Mouse (Mus musculus) erythroid progenitor cell, adult 5-6 weeks (primary cell): ENCODE measurements around the gene Etd. TPM values are rescaled to one million over a fixed set of nuclear protein-coding genes. Genes with fewer than 3 reads are reported as not detected.
"Not testable (repeated sequence)": the region's sequence is repeated elsewhere in the genome, so short reads cannot be mapped to it uniquely, and the experiment has no call there.

Source experiments
- ATAC-seq: replicated peaks from 2 replicates; pipeline ENCODE4 v1.8.0; 2016; ENCODE audit warnings: moderate number of reproducible peaks, mild to moderate bottlenecking, moderate TSS enrichment, inconsistent platforms; ENCODE audit not compliant: poor library complexity, low FRiP score, severe bottlenecking
- total RNA-seq, 2 experiments: library from RNA; stranded (forward) in 1 of 2; stranded (reverse) in 1 of 2; fragments of 150-400 nt in 1 of 2; fragments of 186-747, 209-891 nt in 1 of 2; gene quantifications; 2 replicates each; pipeline versions ENCODE4 v1.2.3 to v1.2.4; 2015 to 2017; ENCODE audit warnings: low replicate concordance in 2 of 2

Gene Etd
- total RNA-seq (2015; ENCODE audit: low replicate concordance) (not detected in 2 replicates), total RNA-seq (2017; ENCODE audit: low replicate concordance) (not detected in 2 replicates)

DNA sequence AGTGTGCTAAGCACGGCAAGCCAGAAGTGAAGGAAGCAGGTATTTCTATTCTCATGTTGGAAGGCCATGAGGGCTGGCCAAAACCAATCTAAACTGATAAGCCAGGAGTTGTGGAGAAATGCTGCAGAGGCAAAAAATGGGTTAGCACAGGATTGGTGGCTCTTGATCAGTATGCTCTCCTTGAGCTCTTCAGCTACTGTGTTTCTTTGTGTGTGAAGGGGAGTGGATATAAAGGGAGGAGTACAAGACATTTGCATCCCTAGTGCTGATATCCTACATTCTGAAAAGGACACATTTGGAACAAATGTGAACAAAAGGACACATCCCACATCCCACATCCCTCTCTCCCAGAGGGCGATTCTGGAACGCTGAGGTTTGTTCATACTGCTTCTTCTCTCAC is at the start of gene Etd:
Etd (plus strand) TSS at position 301 of the 400 bp plus-strand sequence.
- no peak for ATAC-seq

DNA sequence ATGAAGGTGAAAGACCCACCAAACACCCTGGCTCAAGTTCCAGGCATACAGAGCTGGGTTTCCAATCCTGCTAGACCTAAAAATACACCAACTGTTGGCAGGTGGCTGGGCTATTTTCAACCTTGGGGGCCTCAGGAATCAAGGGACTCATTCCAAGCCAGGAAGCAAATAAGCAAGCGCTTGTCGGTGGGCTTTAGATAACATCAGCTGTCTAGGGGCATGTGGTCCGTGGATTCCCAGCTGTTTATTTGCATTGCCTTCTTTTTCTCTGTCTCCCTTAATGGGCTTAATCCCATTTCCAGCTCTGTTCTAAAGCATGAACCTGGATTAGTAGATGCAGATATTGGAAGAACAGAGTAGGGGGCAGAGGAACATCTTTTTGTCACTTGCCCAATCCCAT is 48.4 kb upstream of the Etd start:
- no peak for ATAC-seq

DNA sequence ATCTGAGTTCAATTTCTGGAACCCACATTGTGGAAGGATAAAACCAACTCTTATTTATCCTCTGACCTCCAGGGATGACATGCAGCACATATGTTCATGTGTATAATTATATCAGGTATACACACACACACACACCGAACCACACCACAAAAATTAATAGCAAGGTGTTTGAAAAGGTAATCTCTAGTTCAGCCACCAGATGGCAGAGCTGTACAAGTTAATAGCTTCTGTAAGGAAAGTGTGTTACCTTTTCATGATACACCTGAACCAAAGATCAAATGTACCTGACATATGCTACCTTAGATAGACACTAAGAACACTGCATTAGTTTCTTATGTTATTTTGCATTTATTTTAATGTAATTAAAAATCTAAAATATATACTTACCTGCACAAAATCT is 1.8 kb upstream of the Etd start:
- no peak for ATAC-seq

DNA sequence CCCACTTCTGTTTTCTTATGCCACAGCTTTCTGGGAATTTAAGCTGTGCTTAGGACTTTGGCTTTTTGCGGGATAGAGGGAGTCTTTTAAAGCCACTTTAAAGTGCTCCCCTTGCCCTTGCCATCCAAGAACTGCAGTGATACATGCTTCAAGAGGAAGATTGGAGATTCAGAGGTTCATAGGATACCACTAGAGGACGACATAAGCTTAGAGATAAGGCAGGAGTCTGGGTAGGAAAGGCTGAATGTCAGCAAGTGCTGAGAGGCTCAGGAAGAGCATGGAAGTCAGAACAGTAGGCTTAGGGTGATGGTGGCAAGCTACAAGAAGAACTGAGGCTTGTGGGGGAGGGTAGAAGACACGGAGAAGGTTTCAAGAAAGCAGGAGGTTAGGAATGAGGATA is 24.9 kb downstream of the Etd start:
- ATAC-seq, result no peak

DNA sequence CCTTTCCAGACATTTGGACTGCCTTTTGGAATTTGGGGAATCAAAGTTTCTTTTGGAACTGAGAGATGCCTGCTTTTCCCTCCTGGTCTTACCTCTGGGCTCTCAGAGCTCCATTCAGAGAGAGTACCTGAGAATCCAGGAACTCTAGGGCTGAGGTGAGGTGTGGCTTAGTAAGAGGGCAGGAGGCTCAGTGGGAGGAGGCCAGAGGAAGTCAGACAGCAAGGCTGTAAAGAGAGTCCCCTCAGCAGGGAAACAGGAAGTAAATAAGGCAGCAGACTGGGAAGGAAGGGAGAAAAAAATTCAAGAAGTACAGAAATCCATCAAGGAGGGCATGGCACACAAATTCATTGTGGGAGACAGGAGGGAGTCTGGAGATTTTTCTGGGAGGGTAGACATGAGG is 29.5 kb downstream of the Etd start:
- not testable (repeated sequence) for ATAC-seq

Other genes with a start within 250 kb of the Etd start
- gene Plac1, start 194.8 kb upstream of the Etd start, total RNA-seq (2015; ENCODE audit: low replicate concordance), result not detected in 2 replicates
- not detected in 2 replicates for gene Plac1, start 194.8 kb upstream of the Etd start, total RNA-seq (2017; ENCODE audit: low replicate concordance)
- gene Fam122b, start 165.1 kb upstream of the Etd start, total RNA-seq (2015; ENCODE audit: low replicate concordance), result 12.6 and 17.3 TPM in 2 replicates
- gene Fam122b, start 165.1 kb upstream of the Etd start, total RNA-seq (2017; ENCODE audit: low replicate concordance), result 6.5 and 9.1 TPM in 2 replicates
- gene Fam122c, start 161.5 kb upstream of the Etd start, total RNA-seq (2015; ENCODE audit: low replicate concordance), result not detected in 2 replicates
- not detected in 2 replicates for gene Fam122c, start 161.5 kb upstream of the Etd start, total RNA-seq (2017; ENCODE audit: low replicate concordance)
- gene Mospd1, start 64.4 kb upstream of the Etd start, total RNA-seq (2015; ENCODE audit: low replicate concordance), result 50.7 and 56.2 TPM in 2 replicates
- gene Mospd1, start 64.4 kb upstream of the Etd start, total RNA-seq (2017; ENCODE audit: low replicate concordance), result 21.6 and 32.6 TPM in 2 replicates
- gene Rtl8c, start 173.1 kb downstream of the Etd start, total RNA-seq (2015; ENCODE audit: low replicate concordance), result not detected in 2 replicates
- not detected in 2 replicates for gene Rtl8c, start 173.1 kb downstream of the Etd start, total RNA-seq (2017; ENCODE audit: low replicate concordance)
- gene Gm14597, start 174.1 kb downstream of the Etd start, total RNA-seq (2015; ENCODE audit: low replicate concordance), result not detected in 2 replicates
- not detected in 2 replicates for gene Gm14597, start 174.1 kb downstream of the Etd start, total RNA-seq (2017; ENCODE audit: low replicate concordance)
- not detected in 2 replicates for gene Rtl8a, start 208.8 kb downstream of the Etd start, total RNA-seq (2015; ENCODE audit: low replicate concordance)
- not detected in 2 replicates for gene Rtl8a, start 208.8 kb downstream of the Etd start, total RNA-seq (2017; ENCODE audit: low replicate concordance)
- gene Rtl8b, start 235.5 kb downstream of the Etd start, total RNA-seq (2015; ENCODE audit: low replicate concordance), result not detected in 2 replicates
- 2.6 TPM in 1 of 2 replicates, not detected in the other for gene Rtl8b, start 235.5 kb downstream of the Etd start, total RNA-seq (2017; ENCODE audit: low replicate concordance)